Mouse (Mus musculus) lung, postnatal 14 days (tissue): ENCODE data around the gene Rasgef1b.

Experiments used
- DNase-seq: peaks from one replicate; pipeline ENCODE4 v3.0.0; 2021

Gene Rasgef1b

GRCm38 (mm10) chr5:99598470-99599110 lies 130.3 kb downstream of the Rasgef1b start:
- DNase-seq = no peak

GRCm38 (mm10) chr5:99597701-99598100 lies 131.2 kb downstream of the Rasgef1b start:
- no peak for DNase-seq

- DNase-seq = no peak
Measured at GRCm38 (mm10) chr5:99591348-99591747, 137.5 kb downstream of the Rasgef1b start.

- DNase-seq = no peak
Measured at GRCm38 (mm10) chr5:99590539-99590938, 138.3 kb downstream of the Rasgef1b start.

- no peak for DNase-seq
Measured at GRCm38 (mm10) chr5:99587994-99588393, 140.9 kb downstream of the Rasgef1b start.

- DNase-seq = no peak
Measured at GRCm38 (mm10) chr5:99587589-99587988, 141.3 kb downstream of the Rasgef1b start.

- no peak for DNase-seq
Measured at GRCm38 (mm10) chr5:99586287-99586686, 142.6 kb downstream of the Rasgef1b start.

GRCm38 (mm10) chr5:99585166-99585898 lies 143.5 kb downstream of the Rasgef1b start:
- DNase-seq = peak; percentile 34

- no peak for DNase-seq
Measured at GRCm38 (mm10) chr5:99584266-99584665, 144.6 kb downstream of the Rasgef1b start.

GRCm38 (mm10) chr5:99582055-99582454 lies 146.8 kb downstream of the Rasgef1b start:
- no peak for DNase-seq

- DNase-seq = peak; percentile 75
Measured at GRCm38 (mm10) chr5:99578692-99579091, 150.2 kb downstream of the Rasgef1b start.

GRCm38 (mm10) chr5:99575897-99576296 lies 153.0 kb downstream of the Rasgef1b start:
- DNase-seq = no peak

GRCm38 (mm10) chr5:99564501-99565323 lies 164.2 kb downstream of the Rasgef1b start:
- no peak for DNase-seq

GRCm38 (mm10) chr5:99562096-99562495 lies 166.8 kb downstream of the Rasgef1b start:
- no peak for DNase-seq

GRCm38 (mm10) chr5:99559814-99560213 lies 169.1 kb downstream of the Rasgef1b start:
- no peak for DNase-seq

GRCm38 (mm10) chr5:99558231-99558630 lies 170.6 kb downstream of the Rasgef1b start:
- DNase-seq = no peak

- no peak for DNase-seq
Measured at GRCm38 (mm10) chr5:99552645-99553044, 176.2 kb downstream of the Rasgef1b start.

- DNase-seq = no peak
Measured at GRCm38 (mm10) chr5:99544664-99545494, 184.0 kb downstream of the Rasgef1b start.

GRCm38 (mm10) chr5:99541999-99542765 lies 186.7 kb downstream of the Rasgef1b start:
- DNase-seq = no peak

- DNase-seq = no peak
Measured at GRCm38 (mm10) chr5:99541321-99541895, 187.5 kb downstream of the Rasgef1b start.

- no peak for DNase-seq
Measured at GRCm38 (mm10) chr5:99533416-99533815, 195.4 kb downstream of the Rasgef1b start.
